Mouse (Mus musculus): ENCODE measurements around the gene Ncf1. TPM values are rescaled to one million over a fixed set of nuclear protein-coding genes. Genes with fewer than 3 reads are reported as not detected.

The Ncf1 gene
- polyA plus RNA-seq, 2 experiments from 2014 or later: 12.4 to 15.2 TPM

DNA sequence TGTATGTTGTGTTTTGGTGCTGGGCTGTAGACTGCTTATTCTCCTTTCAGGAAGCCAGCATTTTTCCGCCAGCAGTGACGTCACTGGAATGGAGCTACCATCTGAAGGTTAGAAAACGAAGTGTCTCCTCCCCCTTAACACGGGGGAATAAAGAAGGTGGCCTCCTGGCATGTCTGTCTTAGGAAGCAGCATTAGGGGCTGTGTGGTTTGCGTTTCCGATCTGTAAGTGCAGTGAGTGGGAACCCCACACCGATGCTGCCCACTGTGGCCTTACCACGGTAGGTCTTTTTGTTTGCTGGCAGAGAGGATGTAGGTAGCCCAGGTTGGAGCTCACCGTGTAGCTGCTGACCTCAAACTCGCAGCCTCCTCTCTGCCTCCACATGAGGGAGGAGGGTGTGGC, 22.7 kb downstream of the Ncf1 start:
- no peak for ATAC-seq

DNA sequence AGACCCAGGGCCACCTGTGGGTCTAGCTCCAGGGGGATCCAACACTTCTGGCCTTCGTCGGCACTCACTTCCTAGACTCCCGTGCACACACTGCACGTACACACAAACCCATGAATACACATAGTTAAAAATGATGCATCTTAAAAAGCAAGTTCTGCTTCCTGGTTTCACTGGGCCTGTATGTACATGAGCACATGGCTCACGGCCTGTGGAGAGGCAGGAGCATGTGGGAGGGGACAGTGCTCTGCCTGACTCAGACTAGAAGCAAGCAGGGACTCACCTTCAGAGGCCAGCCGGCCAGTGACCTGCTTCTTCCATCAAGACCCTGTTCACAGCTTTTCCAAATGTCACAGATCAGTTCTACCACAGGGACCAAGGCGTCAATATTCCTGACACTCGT, 35.8 kb downstream of the Ncf1 start:
- no peak for ATAC-seq

DNA sequence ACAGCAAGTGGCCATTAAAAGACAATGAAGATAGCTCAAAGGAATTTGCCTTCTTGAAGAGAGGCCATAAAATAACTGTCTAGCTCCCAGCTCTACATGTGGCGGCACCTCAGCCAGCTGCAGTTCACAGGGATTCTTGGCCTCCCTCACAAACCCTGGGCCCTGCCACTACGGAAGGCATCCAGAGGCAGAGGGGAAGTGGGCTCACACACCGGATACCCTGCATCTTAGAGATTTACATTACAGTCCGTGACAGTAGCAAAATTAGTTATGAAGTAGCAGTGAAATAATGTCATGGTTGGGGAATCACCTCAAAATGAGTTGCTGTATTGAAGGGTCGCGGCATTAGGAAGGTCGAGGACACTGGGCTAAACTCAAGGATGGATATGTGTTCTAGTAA, 40.9 kb downstream of the Ncf1 start:
- no peak for ATAC-seq

DNA sequence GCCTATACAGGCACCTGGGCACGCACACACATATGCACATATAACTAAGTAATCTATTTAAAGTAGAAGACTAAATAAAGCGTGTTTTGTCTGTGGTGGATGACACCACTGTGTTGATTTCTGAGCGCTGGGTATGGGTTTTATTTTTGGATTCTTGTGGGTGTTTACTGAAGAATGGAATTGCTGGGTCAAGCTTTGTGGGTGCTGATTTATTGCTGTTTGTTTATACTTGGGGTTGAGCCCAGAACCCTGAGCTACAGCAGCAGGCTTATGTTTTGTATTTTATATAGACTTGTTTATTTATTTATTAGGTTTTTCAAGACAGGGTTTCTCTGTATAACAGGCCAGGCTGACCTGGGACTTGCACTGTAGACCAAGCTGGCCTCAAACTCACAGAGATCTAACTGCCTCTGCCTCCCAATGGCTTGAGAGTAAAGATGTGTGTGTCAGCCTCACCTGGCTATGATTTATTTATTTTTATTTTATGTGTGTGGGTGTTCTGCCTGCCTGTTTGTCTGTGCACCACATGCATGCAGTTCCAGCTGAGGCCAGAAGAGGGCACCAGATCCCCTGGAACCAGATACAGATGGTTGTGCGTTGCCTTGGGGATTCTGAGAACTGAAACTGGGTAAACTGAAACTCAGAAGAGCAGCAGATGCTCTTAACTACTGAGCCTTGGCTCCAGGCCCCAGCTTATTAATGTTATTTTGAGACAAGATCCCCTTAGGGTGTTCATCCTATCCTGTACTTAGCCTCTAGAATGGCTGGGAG, 42.3 kb downstream of the Ncf1 start:
- no peak for ATAC-seq

DNA sequence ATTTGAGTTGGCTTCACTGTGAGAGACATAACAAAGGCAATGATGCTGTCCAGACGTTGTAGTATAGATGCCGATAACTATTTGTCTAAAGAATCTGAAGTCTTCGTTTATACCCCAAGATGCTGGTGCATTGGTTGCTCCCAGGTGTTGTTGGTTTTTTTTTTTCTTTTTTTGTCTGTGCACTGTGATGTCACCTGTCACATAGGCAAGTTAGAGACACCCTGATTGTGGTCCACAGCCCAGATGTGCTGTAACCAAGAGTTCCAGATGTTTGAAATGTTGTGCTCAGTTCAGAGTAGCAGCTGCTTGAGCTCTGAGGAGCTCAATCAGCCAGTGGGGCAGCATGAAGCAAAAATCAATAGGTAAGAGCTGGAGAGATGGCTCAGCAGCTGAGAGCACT, 43.4 kb downstream of the Ncf1 start:
- no peak for ATAC-seq

DNA sequence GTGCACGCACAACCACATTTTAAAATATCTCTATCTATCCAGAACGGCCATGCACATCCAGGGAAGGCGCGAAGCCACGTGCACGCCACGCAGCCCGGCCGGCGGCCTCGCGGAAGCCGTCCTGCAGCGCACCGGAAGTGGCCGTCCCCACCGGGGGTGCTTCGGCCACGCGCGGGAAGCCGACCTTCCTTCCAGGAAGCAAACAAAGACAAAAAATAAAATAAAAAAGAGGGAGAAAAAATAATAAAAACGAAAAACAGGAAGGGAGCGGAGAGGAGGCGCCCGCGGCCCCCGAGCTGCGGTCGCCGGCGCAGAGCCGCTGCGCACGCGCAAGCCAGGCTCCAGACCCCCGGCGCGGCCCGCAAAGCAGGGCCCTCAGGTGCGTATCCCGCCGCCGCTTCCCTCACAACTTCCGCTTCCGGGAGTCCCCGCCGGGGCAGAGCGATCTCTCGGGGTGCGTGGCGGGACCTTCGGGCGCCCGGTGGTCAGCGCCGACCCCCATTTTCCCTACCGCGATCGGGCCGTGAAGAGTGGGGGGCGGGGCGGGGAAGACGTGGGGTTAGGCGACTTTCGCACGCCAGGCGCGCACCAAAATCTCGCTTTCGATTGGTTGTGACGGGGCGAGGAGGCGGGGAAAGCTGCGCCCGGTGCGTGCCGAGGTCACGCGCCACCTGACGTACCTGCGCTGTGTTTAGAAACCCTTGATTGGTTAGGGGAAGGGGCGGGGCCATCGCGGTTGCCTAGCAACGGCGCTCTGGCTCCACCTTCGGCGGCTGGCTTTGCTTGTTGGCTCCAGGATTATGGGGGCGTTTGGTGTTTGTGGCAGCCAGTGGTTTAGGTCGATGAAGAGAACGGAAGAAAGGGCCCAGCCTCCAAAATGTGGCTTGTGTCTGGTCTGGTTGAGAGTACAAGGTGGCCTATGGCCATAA, 45.3 kb downstream of the Ncf1 start, which contains the start of gene Gtf2ird2:
Gene Gtf2ird2, plus strand, starts transcription at position 140 of the 929 bp plus-strand sequence.
- ATAC-seq: peak; percentile 86

DNA sequence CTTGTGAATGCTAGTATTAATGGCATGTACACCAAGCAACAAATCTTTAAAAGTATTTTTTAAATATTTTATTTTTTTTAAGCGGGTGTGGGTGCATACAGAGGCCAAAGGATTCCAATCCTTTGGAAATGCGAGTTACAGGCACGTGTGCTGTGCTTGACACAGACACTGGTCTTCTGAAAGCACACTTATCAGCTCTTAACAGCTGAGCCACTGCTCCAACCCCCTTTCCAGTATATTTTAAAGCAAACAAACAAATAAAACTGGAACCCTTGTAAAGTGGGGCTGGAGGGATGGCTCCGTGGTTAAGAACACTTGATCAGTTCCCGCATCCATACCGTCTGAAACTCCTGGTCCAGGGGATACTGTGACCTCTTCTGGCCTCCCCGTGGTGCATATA, 46.3 kb downstream of the Ncf1 start:
- no peak for ATAC-seq

DNA sequence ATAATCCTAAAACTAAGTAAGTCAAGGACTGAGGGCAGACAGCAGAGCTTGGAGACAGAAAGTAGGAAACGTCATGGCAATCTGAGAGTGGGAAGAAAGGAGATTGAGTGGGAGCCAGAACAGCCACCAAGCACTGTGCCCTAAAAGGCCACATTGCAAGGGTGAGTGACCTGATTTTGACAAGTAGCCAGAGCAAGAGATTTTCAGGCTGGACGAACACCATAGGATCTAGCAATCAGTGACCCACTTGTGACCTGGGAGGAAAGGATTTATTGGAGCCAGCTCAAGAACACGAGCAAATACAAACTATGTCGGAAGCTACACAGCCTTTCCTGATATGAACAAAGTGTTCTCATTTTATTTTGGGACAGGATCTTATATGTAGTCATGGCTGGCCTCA, 46.7 kb downstream of the Ncf1 start:
- ATAC-seq: no peak

DNA sequence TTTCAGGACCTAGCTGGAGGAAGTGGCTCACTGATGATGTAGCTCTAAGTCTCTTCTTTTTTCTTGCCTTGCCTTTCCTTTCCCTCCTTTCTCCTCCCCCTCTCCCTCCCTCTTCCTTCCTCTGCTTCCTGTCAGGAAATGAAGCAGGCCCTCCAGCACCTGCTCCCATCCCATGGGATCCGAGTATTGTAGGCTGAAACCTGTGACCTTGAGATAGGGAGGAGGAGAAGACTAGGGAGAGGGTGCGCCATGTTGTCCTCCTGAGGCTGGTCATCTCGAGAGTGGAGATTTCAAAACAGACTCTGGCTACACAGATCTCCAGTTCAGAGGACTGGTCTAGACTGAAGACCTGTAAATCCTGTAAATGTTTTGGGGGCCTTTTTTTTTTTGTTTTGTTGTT, 47.3 kb downstream of the Ncf1 start:
- ATAC-seq: no peak

DNA sequence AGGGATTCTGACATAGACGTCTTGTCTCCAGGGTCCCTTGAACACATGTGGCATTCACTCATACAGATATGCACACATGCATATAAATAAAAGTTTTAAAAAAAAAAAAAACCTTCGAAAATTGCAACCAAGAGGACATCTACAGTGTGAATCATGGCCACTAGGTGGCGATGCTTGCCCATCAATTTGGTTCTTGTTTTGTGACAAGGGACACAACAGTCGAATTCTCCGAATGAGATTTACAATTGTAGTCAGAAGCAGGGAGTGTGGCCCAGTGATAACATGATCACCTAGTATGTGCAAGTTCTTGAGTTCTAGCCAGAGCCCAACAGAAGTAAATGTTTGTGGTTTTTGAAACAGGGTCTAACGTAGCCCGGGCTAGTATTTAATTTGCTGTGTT, 49.6 kb downstream of the Ncf1 start:
- ATAC-seq: peak; percentile 16

DNA sequence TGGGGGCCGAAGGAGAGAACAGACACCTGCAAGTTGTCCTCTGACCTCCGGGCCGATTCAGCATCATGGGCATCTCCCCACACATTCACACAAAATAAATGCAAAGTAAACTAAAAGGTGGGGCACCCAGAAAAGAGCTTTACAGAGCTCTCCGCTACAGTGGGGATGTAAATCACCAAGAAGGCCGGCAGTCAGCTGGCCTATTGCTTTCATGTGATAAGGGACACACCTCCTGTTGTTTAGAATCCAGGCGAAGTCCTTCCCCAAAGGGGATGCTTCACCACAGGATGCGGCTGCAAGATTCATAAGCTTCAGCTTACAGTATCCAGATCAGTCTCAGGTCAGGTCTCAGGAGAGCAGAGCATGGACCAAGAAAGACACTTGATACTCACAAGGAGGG, 50.9 kb downstream of the Ncf1 start:
- ATAC-seq: no peak

DNA sequence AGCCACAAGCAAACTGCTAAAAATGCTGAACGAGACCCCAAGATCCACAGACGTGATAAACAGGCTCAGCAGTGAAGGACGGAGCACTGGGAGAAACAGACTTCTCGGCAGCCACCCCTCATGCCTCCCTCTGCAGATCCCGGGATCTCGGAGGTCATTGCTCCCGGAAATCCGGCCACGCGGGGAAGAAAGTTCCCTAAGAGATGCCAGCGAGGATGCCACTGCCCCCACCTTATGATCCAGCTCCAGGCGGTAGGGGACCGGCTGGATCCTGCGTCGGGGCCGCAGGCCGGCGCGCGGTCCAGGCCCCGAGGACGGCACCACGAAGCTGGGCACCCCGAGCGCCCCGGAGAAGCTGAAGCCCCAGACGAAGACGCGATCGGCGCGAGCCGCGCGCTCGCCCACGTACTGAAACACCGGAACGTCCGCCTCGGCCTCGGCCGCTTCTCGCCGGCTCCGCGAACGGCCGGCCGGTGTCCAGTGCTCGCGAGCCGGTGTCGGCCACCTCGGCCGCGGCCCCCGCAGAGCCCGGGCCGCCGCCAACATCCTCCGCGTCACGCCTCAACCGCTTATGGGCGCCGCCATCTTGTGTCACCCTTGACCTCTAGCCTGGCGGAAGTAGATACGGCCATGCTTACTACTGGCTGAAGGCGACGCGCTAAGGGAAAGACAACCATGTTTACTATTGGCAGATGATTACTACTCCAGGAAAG, 53.1 kb downstream of the Ncf1 start, which contains the start of gene Rcc1l:
Gene Rcc1l, minus strand, starts transcription at position 606 of the 713 bp plus-strand sequence.
- peak; percentile 93 for ATAC-seq

DNA sequence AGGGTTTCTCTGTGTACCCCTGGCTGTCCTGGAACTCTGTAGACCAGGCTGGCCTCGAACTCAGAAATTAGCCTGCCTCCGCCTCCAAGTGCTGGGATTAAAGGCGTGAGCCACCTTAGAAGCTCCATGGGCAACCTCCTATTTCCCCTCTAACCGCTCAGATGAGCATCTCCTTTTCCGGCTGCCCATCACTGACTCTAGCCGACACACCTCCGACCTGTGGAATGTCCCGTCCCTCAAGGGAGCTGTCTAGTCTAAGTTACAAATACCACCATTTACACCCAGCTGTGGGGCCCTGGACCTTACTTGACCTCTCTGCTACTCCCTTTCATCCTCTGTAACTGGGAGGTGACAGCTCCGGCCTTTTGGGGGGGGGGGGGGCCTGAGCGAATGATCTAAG, 53.7 kb downstream of the Ncf1 start:
- no peak for ATAC-seq

DNA sequence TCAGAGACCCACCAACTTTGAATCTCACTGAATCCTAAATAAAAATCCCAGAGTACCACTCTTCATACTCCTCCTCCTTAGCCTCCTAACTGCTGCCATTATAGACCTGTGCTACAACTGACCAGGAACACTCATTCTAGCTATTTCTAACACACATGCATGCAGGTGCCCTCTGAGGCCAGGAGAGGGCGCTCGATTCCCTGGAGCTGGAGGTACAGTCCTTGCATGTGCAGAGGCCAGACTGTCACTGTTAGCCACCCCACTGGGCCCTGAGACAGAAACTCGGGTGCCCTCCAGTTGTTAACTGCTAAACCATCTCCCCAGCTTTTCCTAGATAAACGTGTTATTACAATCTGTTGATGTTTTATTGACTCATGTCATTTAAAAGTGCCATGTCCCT, 56.2 kb downstream of the Ncf1 start:
- no peak for ATAC-seq

DNA sequence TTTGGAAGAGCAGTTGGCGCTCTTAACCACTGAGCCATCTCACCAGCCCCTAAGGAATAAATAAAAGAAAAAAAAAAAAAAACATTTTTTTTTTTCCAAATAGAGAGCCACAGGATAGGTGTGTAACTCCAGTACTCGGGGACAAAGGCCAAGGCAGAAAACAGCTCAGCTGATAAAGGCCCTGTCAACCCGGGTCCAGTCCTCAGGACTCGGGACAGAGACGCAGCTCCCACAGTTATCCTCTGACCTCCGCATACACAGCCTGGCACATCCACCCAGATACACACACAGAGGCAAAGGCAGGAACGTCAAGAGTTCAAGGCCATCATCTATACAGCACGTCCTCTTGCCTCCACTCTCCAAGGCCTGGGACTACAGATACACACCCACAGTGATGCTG, 59.3 kb downstream of the Ncf1 start:
- ATAC-seq: no peak

Other genes starting within 250 kb of the Ncf1 start
- 1 to 10 TPM; 4.3 to 4.6 TPM for gene Castor2, start 129.9 kb downstream of the Ncf1 start, polyA plus RNA-seq (2017; shearing (Covaris generic))
- 1 to 10 TPM; 2.1 to 2.4 TPM for gene Rcc1l, start 52.9 kb downstream of the Ncf1 start, polyA plus RNA-seq (2017; shearing (Covaris generic))
- gene Gtf2ird2, start 45.6 kb downstream of the Ncf1 start, polyA plus RNA-seq (2017; shearing (Covaris generic)): 1 to 10 TPM; 2.6 to 5.8 TPM
- gene Gtf2i, start 85.1 kb upstream of the Ncf1 start, polyA plus RNA-seq (2017; shearing (Covaris generic)): 10 to 100 TPM; 71.1 to 90.5 TPM
- 1 to 10 TPM; 7.5 to 7.9 TPM for gene Gtf2ird1, start 227.1 kb upstream of the Ncf1 start, polyA plus RNA-seq (2017; shearing (Covaris generic))

Measured in activated CD4-positive, CD25-positive, alpha-beta regulatory T cell, adult 4 months (primary cell).